Mouse (Mus musculus): ENCODE data around the gene Fcgr4. TPM values are rescaled to one million over a fixed set of nuclear protein-coding genes. Genes with fewer than 3 reads are reported as not detected.
"Not testable (repeated sequence)": the region's sequence is repeated elsewhere in the genome, so short reads cannot be mapped to it uniquely, and the experiment has no call there.

Gene Fcgr4
- total and polyA plus RNA-seq, 2 experiments from 2014 or later: 0.25 TPM; not detected in 1

DNA sequence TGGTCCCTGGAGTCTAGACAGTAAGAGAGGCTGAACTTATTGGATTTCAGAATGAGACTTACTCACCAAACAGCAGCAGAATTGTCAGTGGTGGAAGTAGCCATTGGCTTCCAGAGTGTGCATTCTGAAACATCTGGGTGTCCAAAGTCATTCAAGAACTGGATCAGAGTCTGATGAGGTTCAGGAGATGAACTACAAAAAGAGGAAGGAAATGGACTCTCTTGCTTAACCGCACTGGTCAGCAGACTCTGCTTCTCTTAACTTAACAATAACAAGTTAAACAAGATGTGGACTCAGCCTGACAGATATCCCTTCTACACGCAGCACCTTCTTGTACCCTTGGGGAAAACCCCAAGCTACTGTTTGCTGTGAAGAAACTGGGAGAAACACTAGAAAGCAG, 40.5 kb downstream of the Fcgr4 start:
- Histone ChIP-seq H3K4me1 (ENCODE audit: insufficient read depth, low read length) (no peaks in the 10 kb centered on the region), H3K27me3 (ENCODE audit: insufficient read depth, low read length) (peaks cover 10% of the 10 kb centered on the region), H3K9ac (replicated peaks; ENCODE audit: low read length, poor library complexity, severe bottlenecking) (no peak overlapping the region), H3K27ac (ENCODE audit: low read depth, low read length) (no peak overlapping the region), H3K4me2 (ENCODE audit: low read depth, low read length, poor library complexity, severe bottlenecking) (no peak overlapping the region), H3K4me3 (ENCODE audit: low read depth, low read length) (no peak overlapping the region), H3K9me3 (ENCODE audit: low read length) (no peaks in the 10 kb centered on the region), H3K36me3 (ENCODE audit: insufficient read depth, low read length) (no peaks in the 10 kb centered on the region)
- ATAC-seq (ENCODE audit: low FRiP score) (no peak), DNase-seq (ENCODE audit: low spot score) (no peak)
- TF ChIP-seq CTCF (IDR thresholded peaks at IDR 0.05): no peak
- WGBS: 79% methylated on average over 2 of the region's 2 CpGs

- no peak for TF ChIP-seq CTCF (IDR thresholded peaks at IDR 0.05)
- no peak for DNase-seq (ENCODE audit: low spot score)
- H3K9me3 ChIP-seq (ENCODE audit: low read length): no peaks in the 10 kb centered on the region
- no peak overlapping the region for H3K27ac ChIP-seq (ENCODE audit: low read depth, low read length)
- no peak for ATAC-seq (ENCODE audit: low FRiP score)
- H3K4me1 ChIP-seq (ENCODE audit: insufficient read depth, low read length): no peaks in the 10 kb centered on the region
- H3K27me3 ChIP-seq (ENCODE audit: insufficient read depth, low read length): peaks cover 18% of the 10 kb centered on the region
- H3K4me3 ChIP-seq (ENCODE audit: low read depth, low read length): no peak overlapping the region
- WGBS: 65% methylated on average over 10 of the region's 10 CpGs
- no peak overlapping the region for H3K4me2 ChIP-seq (ENCODE audit: low read depth, low read length, poor library complexity, severe bottlenecking)
- H3K9ac ChIP-seq (replicated peaks; ENCODE audit: low read length, poor library complexity, severe bottlenecking): no peak overlapping the region
- H3K36me3 ChIP-seq (ENCODE audit: insufficient read depth, low read length): no peaks in the 10 kb centered on the region
These were observed 41.7 kb downstream of the Fcgr4 start for GRCm38 (mm10) chr1:171060392-171060791.

GRCm38 (mm10) chr1:171061566-171061965, 42.8 kb downstream of the Fcgr4 start:
- Histone ChIP-seq H3K36me3 (ENCODE audit: insufficient read depth, low read length) (no peaks in the 10 kb centered on the region), H3K4me2 (ENCODE audit: low read depth, low read length, poor library complexity, severe bottlenecking) (no peak overlapping the region), H3K27ac (ENCODE audit: low read depth, low read length) (no peak overlapping the region), H3K9me3 (ENCODE audit: low read length) (no peaks in the 10 kb centered on the region), H3K4me1 (ENCODE audit: insufficient read depth, low read length) (no peaks in the 10 kb centered on the region), H3K27me3 (ENCODE audit: insufficient read depth, low read length) (peaks cover 22% of the 10 kb centered on the region), H3K9ac (replicated peaks; ENCODE audit: low read length, poor library complexity, severe bottlenecking) (no peak overlapping the region), H3K4me3 (ENCODE audit: low read depth, low read length) (no peak overlapping the region)
- no peak for DNase-seq (ENCODE audit: low spot score)
- no peak for ATAC-seq (ENCODE audit: low FRiP score)
- no peak for TF ChIP-seq CTCF (IDR thresholded peaks at IDR 0.05)
- 92% methylated on average over 3 of the region's 3 CpGs for WGBS

GRCm38 (mm10) chr1:171063569-171064490, 45.1 kb downstream of the Fcgr4 start:
- Histone ChIP-seq H3K4me2 (ENCODE audit: low read depth, low read length, poor library complexity, severe bottlenecking) (peak overlapping the region; percentile 40), H3K9ac (replicated peaks; ENCODE audit: low read length, poor library complexity, severe bottlenecking) (0 out of 2 replicates have a peak overlapping the region, but pooled peaks have one; percentile 0), H3K27me3 (ENCODE audit: insufficient read depth, low read length) (peaks cover 26% of the 10 kb centered on the region), H3K4me3 (ENCODE audit: low read depth, low read length) (peak overlapping the region; percentile 30)
- 8% methylated on average over 37 of the region's 61 CpGs for WGBS
- H3K36me3 ChIP-seq (ENCODE audit: insufficient read depth, low read length); H3K27ac ChIP-seq (ENCODE audit: low read depth, low read length); DNase-seq (ENCODE audit: low spot score); H3K4me1 ChIP-seq (ENCODE audit: insufficient read depth, low read length); H3K9me3 ChIP-seq (ENCODE audit: low read length): not testable (repeated sequence)
- ATAC-seq (ENCODE audit: low FRiP score): peak; percentile 66

DNA sequence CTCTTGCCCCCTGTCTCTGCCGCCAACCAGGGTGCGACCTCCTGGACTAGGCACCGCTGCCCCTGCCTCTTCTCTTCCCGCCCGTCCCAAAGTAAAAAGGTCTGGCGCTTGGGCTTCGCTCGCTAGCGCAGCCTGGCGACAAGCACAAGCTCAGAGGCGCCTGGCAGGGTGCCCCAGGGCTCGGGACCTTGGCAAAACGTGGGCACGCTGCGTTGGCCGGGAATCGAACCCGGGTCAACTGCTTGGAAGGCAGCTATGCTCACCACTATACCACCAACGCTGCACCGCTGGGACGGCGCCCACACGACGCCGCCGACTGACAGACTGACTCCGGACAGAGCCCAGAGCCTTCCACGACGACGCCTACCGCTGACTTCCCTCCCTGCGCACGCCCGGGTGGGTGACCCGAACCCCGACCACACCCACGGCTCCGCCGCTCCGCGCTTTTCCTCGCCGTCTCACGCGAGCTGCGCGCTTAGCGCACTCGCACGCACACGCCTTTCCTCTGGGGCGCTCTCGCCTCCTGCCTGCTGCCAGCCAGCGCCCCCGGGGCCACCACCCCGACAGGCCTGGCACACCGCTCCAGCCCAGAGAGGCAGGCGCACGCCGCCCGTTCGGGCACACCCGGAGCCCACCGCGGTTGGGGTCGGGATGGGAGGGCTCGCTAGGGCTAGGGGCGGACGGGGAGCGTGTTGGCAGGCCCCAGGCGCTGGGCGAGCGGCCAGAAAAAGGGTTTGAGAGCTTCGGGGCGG, 45.9 kb downstream of the Fcgr4 start, which contains the start of gene Fcgr3:
Gene Fcgr3 (minus strand): TSS at position 445 of the 752 bp plus-strand sequence.
- ATAC-seq (ENCODE audit: low FRiP score): peak; percentile 70
- H3K27ac ChIP-seq (ENCODE audit: low read depth, low read length); H3K4me1 ChIP-seq (ENCODE audit: insufficient read depth, low read length); H3K9me3 ChIP-seq (ENCODE audit: low read length); H3K36me3 ChIP-seq (ENCODE audit: insufficient read depth, low read length): not testable (repeated sequence)
- Histone ChIP-seq H3K4me2 (ENCODE audit: low read depth, low read length, poor library complexity, severe bottlenecking) (peak within 1 kb of the TSS; percentile 40), H3K4me3 (ENCODE audit: low read depth, low read length) (peak within 1 kb of the TSS; percentile 30), H3K9ac (replicated peaks; ENCODE audit: low read length, poor library complexity, severe bottlenecking) (0 out of 2 replicates have a peak within 1 kb of the TSS, but pooled peaks have one; percentile 0), H3K27me3 (ENCODE audit: insufficient read depth, low read length) (peaks cover 30% of the 10 kb centered on the region)
- peak; percentile 55 for TF ChIP-seq CTCF (IDR thresholded peaks at IDR 0.05)
- DNase-seq (ENCODE audit: low spot score): peak; percentile 67
- 2% methylated on average over 41 of the region's 75 CpGs for WGBS

GRCm38 (mm10) chr1:171065243-171065587, 46.5 kb downstream of the Fcgr4 start:
- WGBS: 2% methylated on average over 16 of the region's 35 CpGs
- DNase-seq (ENCODE audit: low spot score): not testable (repeated sequence)

DNA sequence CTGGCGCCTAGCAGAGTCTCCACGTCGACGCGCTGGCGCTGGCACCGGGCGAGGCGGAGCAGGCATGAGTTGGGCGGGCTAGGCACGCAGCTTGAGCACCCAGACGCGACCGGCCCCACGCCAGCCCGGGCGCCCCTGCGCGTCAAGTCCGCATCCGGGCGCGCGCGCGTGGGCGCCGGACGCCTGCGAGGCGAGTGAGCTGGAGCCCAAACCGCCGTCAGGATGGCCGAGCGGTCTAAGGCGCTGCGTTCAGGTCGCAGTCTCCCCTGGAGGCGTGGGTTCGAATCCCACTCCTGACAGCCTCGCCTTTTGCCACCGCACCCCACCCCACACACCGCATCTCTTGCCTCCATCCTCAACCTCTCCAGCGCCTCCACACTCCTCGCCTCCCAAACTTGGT, 47.0 kb downstream of the Fcgr4 start:
- Histone ChIP-seq H3K27me3 (ENCODE audit: insufficient read depth, low read length) (peaks cover 34% of the 10 kb centered on the region), H3K4me2 (ENCODE audit: low read depth, low read length, poor library complexity, severe bottlenecking) (peak overlapping the region; percentile 38; the same call in 1 of the 2 replicates), H3K4me3 (ENCODE audit: low read depth, low read length) (peak overlapping the region; percentile 28)
- H3K36me3 ChIP-seq (ENCODE audit: insufficient read depth, low read length); H3K9me3 ChIP-seq (ENCODE audit: low read length); H3K4me1 ChIP-seq (ENCODE audit: insufficient read depth, low read length); DNase-seq (ENCODE audit: low spot score); H3K9ac ChIP-seq (replicated peaks; ENCODE audit: low read length, poor library complexity, severe bottlenecking); H3K27ac ChIP-seq (ENCODE audit: low read depth, low read length): not testable (repeated sequence)
- WGBS: 5% methylated on average over 26 of the region's 45 CpGs
- peak; percentile 8 for ATAC-seq (ENCODE audit: low FRiP score)

More at GRCm38 (mm10) chr1:171065243-171065587, 46.5 kb downstream of the Fcgr4 start:
- not testable (repeated sequence) for H3K9me3 ChIP-seq (ENCODE audit: low read length); H3K36me3 ChIP-seq (ENCODE audit: insufficient read depth, low read length); H3K27ac ChIP-seq (ENCODE audit: low read depth, low read length); H3K9ac ChIP-seq (replicated peaks; ENCODE audit: low read length, poor library complexity, severe bottlenecking); H3K4me1 ChIP-seq (ENCODE audit: insufficient read depth, low read length)
- Histone ChIP-seq H3K27me3 (ENCODE audit: insufficient read depth, low read length) (peaks cover 34% of the 10 kb centered on the region), H3K4me2 (ENCODE audit: low read depth, low read length, poor library complexity, severe bottlenecking) (0 out of 2 replicates have a peak overlapping the region, but pooled peaks have one; percentile 28), H3K4me3 (ENCODE audit: low read depth, low read length) (peak overlapping the region; percentile 30; the same call in 1 of the 2 replicates)
- peak; percentile 44 for ATAC-seq (ENCODE audit: low FRiP score)

- WGBS: 30% methylated on average over 2 of the region's 10 CpGs
- not testable (repeated sequence) for H3K36me3 ChIP-seq (ENCODE audit: insufficient read depth, low read length); H3K4me3 ChIP-seq (ENCODE audit: low read depth, low read length); H3K4me2 ChIP-seq (ENCODE audit: low read depth, low read length, poor library complexity, severe bottlenecking); H3K9ac ChIP-seq (replicated peaks; ENCODE audit: low read length, poor library complexity, severe bottlenecking); H3K27ac ChIP-seq (ENCODE audit: low read depth, low read length); DNase-seq (ENCODE audit: low spot score); H3K4me1 ChIP-seq (ENCODE audit: insufficient read depth, low read length); H3K9me3 ChIP-seq (ENCODE audit: low read length)
- peak; percentile 9; the same call in 1 of the 2 replicates for ATAC-seq (ENCODE audit: low FRiP score)
- H3K27me3 ChIP-seq (ENCODE audit: insufficient read depth, low read length): peaks cover 34% of the 10 kb centered on the region
These were observed 47.9 kb downstream of the Fcgr4 start for GRCm38 (mm10) chr1:171066583-171066982.

Measured in midbrain, postnatal 0 days (tissue).